Mouse (Mus musculus) retina, postnatal 7 days (tissue): ENCODE measurements at regions not wholly inside any gene's neighbourhood (a gene's known extent, or its start where the extent isn't known, plus 50 kb on each side); places are given as distances from the start of the nearest gene placed in this dataset.

Source experiments
- DNase-seq: peaks from one replicate; pipeline ENCODE4 v3.0.0-alpha.2; 2012; ENCODE audit warnings: low read depth, low spot score

- DNase-seq = no peak
Measured at GRCm38 (mm10) chr9:61765366-61765765, 149.0 kb downstream of the Rplp1 start.

- DNase-seq = no peak
Measured at GRCm38 (mm10) chr9:61757806-61758205, 156.5 kb downstream of the Rplp1 start.

GRCm38 (mm10) chr9:61756801-61757342 is 157.5 kb downstream of the Rplp1 start:
- DNase-seq = no peak

DNA sequence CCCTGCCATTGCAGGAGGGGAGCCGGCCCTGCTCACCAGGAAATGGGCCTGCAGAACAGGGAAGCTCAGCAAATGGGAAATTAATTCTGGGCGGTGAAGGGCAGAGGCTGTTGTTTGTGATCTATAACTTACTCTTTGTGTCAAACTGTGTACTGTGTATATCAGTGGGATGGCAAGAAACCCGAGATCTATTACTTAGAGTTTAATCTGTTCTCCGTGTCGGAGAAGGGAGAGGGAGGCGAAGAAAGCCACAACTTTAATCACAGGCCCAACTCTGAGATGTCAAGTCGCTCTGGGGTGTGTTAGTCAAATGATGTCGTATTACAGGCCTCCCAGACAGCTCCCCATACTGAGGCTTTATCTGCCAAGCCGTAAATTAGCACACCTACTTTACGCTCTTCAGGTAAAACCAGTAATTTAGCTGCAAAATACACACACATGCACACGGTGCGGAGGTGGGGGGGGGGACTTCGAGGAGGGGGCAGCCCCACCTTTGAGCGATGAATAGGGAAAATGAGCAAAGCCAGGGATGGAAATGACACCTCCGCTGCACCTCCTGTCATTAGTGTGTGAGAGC is 158.0 kb downstream of the Rplp1 start:
- no peak for DNase-seq

DNA sequence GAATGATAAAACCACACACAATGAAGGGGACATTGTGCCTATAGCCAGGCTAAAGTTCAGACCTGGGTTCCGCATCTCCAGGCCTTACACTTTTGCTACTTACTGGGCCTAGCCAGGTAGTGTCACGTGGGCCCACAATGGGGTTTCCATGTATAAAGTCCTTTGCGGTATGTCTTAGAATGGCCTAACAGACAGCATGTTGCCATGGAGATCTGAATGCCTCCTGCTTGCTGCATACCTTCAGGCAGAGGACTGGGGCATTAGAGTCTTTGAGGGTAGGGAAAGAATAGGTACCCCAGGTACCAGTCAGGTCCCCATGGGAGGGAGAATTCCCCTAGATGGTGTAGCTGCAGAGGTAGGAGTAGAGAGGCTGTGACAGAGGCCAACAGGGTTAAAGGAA is 159.0 kb downstream of the Rplp1 start:
- no peak for DNase-seq

GRCm38 (mm10) chr9:61753795-61754194 is 160.5 kb downstream of the Rplp1 start:
- no peak for DNase-seq

- no peak for DNase-seq
Measured at GRCm38 (mm10) chr9:61749201-61749600, 165.1 kb downstream of the Rplp1 start.

GRCm38 (mm10) chr9:61748416-61748815 is 165.9 kb downstream of the Rplp1 start:
- DNase-seq = no peak

DNA sequence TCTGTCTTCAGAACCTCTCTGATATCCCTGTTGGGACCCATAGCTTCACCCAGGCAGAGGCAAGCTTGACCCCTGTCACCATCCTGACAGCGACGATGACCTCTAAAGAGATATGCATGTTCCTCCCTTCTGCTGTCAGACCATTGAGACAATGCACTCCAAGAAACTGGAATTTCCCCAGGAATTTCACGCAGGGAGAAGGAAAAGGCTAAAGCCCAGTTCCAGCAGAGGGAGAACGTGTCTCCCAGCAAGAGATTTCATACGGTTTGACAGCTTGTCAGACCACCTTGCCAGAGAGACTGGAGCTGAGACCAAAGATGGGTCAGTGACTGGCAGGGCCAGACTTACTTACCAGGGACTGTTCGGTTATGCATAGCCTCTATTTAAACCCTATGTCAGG is 167.9 kb downstream of the Rplp1 start:
- no peak for DNase-seq

GRCm38 (mm10) chr9:61745301-61745801 is 169.0 kb downstream of the Rplp1 start:
- no peak for DNase-seq

GRCm38 (mm10) chr9:61733540-61733939 is 180.8 kb downstream of the Rplp1 start:
- no peak for DNase-seq

DNA sequence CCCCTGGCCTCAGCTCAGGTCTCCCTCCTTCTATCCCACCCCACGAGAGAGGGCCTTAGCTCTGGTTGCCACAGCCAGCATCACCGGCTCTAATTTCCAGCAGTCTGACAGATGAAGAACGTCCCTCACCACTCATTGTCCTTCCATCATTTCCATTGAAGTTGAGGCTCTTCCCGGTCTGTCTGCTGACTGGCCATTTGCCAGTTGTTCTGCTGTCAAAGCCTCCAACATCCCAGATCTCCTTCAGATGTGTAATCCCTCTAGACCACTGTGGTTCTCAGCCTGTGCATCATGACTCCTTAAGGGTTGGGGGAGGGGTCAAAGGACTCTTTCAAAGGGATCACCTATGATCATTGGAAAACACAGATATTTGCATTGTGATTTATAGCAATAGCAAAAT is 181.6 kb downstream of the Rplp1 start:
- DNase-seq = no peak

- DNase-seq = no peak
Measured at GRCm38 (mm10) chr9:61728115-61728514, 186.2 kb downstream of the Rplp1 start.

DNA sequence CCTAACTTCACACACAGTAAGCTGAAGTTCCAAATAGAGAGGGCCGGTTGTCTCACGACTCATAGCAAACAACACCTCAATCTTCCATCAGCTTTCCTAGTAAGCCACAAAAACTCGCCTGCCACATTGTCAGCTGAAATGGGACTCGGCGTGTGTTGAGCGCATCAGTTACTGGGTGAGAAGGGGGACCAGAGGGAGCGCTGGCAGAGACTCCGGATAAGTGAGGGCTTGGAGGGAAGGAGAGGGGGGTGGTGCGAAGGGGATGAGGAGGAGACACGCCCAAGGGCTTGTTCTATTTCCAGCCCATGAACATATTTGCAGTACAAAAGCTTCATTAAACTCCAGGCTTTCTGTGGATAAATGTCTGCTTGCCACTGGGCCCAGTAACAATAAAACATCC is 186.7 kb downstream of the Rplp1 start:
- no peak for DNase-seq

- no peak for DNase-seq
Measured at GRCm38 (mm10) chr9:61724070-61724469, 190.3 kb downstream of the Rplp1 start.

GRCm38 (mm10) chr9:61723021-61723581 is 191.2 kb downstream of the Rplp1 start:
- no peak for DNase-seq

GRCm38 (mm10) chr9:61721851-61722250 is 192.5 kb downstream of the Rplp1 start:
- no peak for DNase-seq

DNA sequence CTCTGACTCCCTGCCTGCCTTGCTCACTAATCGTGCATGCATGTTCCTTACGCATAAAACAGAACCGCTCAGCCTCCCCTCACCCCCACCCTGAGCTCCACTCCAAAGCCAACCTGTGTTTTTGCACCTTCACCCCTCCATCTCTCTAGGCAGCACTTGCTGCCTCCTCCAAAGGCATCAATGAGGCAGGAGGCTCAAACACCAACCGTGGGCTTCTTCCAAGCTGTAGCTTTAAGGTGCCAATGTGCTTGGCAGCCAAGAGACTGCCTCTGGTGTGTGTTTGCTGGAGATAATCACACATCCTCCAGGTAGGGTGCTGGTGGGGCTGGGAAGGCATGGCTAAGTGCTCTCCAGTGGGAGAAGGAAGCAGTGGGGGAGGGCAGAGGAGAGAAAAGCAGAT is 193.3 kb downstream of the Rplp1 start:
- no peak for DNase-seq

- no peak for DNase-seq
Measured at GRCm38 (mm10) chr9:61720206-61720605, 194.1 kb downstream of the Rplp1 start.

GRCm38 (mm10) chr9:61716751-61717150 is 197.6 kb downstream of the Rplp1 start:
- DNase-seq = no peak

DNA sequence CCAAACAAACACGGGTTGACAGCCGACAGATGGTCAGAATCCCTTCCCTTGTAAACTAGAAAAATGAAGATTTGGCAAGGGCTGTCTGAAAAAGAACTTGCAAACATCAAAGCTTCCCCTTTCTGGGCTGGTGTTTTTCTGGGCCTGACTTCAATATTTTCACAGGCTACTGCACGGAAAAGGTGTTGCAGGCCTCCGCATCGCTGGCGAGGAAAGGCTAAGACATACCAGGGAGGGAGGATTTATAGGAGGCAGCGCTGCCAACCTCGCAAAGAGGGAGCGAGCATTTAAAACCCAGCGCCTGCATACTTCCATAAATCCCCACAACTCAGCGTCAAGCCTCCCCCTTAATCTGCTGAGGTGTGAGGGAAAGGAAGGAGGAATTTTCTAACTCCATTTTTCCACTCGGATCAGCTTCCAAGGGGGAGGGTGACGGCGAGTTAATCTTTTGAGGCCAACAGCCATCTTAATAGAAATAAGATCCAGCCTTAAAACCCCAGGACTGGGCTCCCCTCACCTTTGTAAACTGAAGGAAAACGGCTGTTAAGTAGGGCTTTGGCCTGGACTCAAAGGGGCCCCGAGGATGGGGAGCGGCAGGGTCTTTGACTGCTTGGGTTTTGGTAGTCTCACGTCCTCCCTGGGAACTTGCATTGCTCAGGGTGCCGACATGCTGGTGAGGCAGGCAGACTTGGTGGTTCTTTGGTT is 199.9 kb downstream of the Rplp1 start:
- no peak for DNase-seq

- no peak for DNase-seq
Measured at GRCm38 (mm10) chr9:61713806-61714205, 200.5 kb downstream of the Rplp1 start.

DNA sequence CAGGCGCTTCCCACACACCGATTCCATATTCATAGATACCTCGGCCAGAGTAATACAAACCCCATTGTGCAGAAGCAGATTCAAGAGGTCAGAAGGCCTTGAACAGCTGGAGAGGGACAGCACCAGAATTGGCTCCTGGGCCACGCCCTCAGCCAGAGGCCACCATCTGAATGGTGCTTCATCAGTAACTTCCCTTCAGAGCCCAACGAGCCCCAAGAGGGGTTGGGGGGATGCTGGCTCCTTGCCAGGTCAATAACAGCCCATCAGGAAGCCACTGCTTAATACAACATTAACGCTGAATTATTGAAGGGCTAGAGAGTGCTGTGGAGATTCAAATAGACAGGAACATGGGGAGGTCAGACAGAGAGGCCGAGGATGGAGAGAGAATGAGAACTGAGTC is 203.0 kb downstream of the Rplp1 start:
- no peak for DNase-seq
